Mouse (Mus musculus) limb, embryonic 14.5 days (tissue): ENCODE data around the gene Traf7. TPM values are rescaled to one million over a fixed set of nuclear protein-coding genes. Genes with fewer than 3 reads are reported as not detected.

Experiments
- ATAC-seq: fragments of 200-750 bp; cut with Nextera tagmentation; 2 replicates; pipeline ENCODE4 v1.8.0; 2017; ENCODE audit warnings: low read depth, moderate number of reproducible peaks, moderate TSS enrichment; ENCODE audit not compliant: low FRiP score
- DNase-seq: peaks from one replicate; pipeline ENCODE4 v3.0.0-alpha.2; 2015; ENCODE audit warnings: low spot score
- H3K27ac ChIP-seq: fragments of 300-500 bp; sonication (generic); replicated peaks from 2 replicates; pipeline ENCODE4 v1.5.1; 2014; ENCODE audit warnings: low read depth, mild to moderate bottlenecking, low read length, moderate library complexity, mixed read lengths
- H3K27me3 ChIP-seq: fragments of 300-500 bp; sonication (generic); 2 replicates; pipeline ENCODE4 v1.6.1; 2014; ENCODE audit warnings: low read length, mixed read lengths; ENCODE audit not compliant: control insufficient read depth, insufficient read depth
- H3K36me3 ChIP-seq: fragments of 300-500 bp; sonication (generic); 2 replicates; pipeline ENCODE4 v1.6.1; 2014; ENCODE audit warnings: mild to moderate bottlenecking, low read length, moderate library complexity, mixed read lengths; ENCODE audit not compliant: control insufficient read depth, insufficient read depth
- H3K4me1 ChIP-seq: fragments of 300-500 bp; sonication (generic); 2 replicates; pipeline ENCODE4 v1.6.1; 2014; ENCODE audit warnings: antibody characterized with exemption, low read length, mixed read lengths; ENCODE audit not compliant: control insufficient read depth, insufficient read depth
- H3K4me2 ChIP-seq: fragments of 300-500 bp; sonication (generic); replicated peaks from 2 replicates; pipeline ENCODE4 v1.6.1; 2014; ENCODE audit warnings: low read depth, mild to moderate bottlenecking, low read length, moderate library complexity; ENCODE audit not compliant: severe bottlenecking
- H3K4me3 ChIP-seq: fragments of 300-500 bp; sonication (generic); replicated peaks from 2 replicates; pipeline ENCODE4 v1.5.1; 2014; ENCODE audit warnings: low read length
- H3K9ac ChIP-seq: fragments of 300-500 bp; sonication (generic); 2 replicates; pipeline ENCODE4 v1.6.1; 2014; ENCODE audit warnings: mild to moderate bottlenecking, low read depth, low read length, moderate library complexity; ENCODE audit not compliant: severe bottlenecking
- H3K9me3 ChIP-seq: fragments of 300-500 bp; sonication (generic); 2 replicates; pipeline ENCODE4 v1.6.1; 2016; ENCODE audit warnings: low read length; ENCODE audit not compliant: control insufficient read depth
- POLR2A ChIP-seq: fragments of 200-500 bp; IDR thresholded peaks from 2 replicates; pipeline ENCODE4 v1.8.0; 2012; ENCODE audit warnings: inconsistent platforms, mild to moderate bottlenecking, moderate library complexity, borderline replicate concordance; ENCODE audit not compliant: insufficient read depth, insufficient read length; ENCODE audit errors: extremely low read depth
- WGBS: fragments of 180-500 bp; shearing (Covaris S2); extraction: QIAGEN DNeasy Blood & Tissue Kit; methylation state at CpG from one replicate; pipeline ENCODE4 v1.1.7; 2014; 5-methylcytosine and 5-hydroxymethylcytosine counted together
- polyA plus RNA-seq, 2 experiments: library from polyadenylated mRNA; depleted of rRNA in 1 of 2; stranded (reverse) in 1 of 2; unstranded in 1 of 2; fragments of >200 nt; fragmentation: Nextera tagmentation in 1 of 2; extraction: Ambion mirVana in 1 of 2; gene quantifications; 2 replicates each; pipeline versions ENCODE4 v1.2.1 to v1.2.3; 2012 to 2014

Gene Traf7
- polyA plus RNA-seq, 2 experiments: 81.3 to 308 TPM

- DNase-seq (no peak), ATAC-seq (no peak)
- H3K36me3 ChIP-seq: peaks cover 23% of the 10 kb centered on the region; the same call in 1 of the 2 replicates
- no peak overlapping the region for H3K27ac ChIP-seq
- H3K4me3 ChIP-seq: no peak overlapping the region
- WGBS: 93% methylated on average over 5 of the region's 5 CpGs
- no peak overlapping the region for H3K4me2 ChIP-seq
- no peak for TF ChIP-seq POLR2A
- peaks cover 21% of the 10 kb centered on the region for H3K4me1 ChIP-seq
- no peak overlapping the region for H3K9ac ChIP-seq
- no peaks in the 10 kb centered on the region for H3K9me3 ChIP-seq
- H3K27me3 ChIP-seq: no peaks in the 10 kb centered on the region
Measured at GRCm38 (mm10) chr17:24560301-24561028, 32.7 kb upstream of the Traf7 start.

- H3K27ac ChIP-seq: peak overlapping the region; percentile 86
- 0 out of 2 replicates have a peak overlapping the region, but pooled peaks have one; percentile 2 for H3K9ac ChIP-seq
- peak; percentile 54 for DNase-seq
Measured at GRCm38 (mm10) chr17:24559146-24559545, 31.4 kb upstream of the Traf7 start.

GRCm38 (mm10) chr17:24558600-24559099 is 30.9 kb upstream of the Traf7 start:
- Histone ChIP-seq H3K27me3 (no peaks in the 10 kb centered on the region), H3K4me2 (peak overlapping the region; percentile 34), H3K9ac (0 out of 2 replicates have a peak overlapping the region, but pooled peaks have one; percentile 2), H3K9me3 (no peaks in the 10 kb centered on the region), H3K36me3 (peaks cover 10% of the 10 kb centered on the region; the same call in 1 of the 2 replicates), H3K4me1 (peaks cover 21% of the 10 kb centered on the region), H3K4me3 (no peak overlapping the region), H3K27ac (peak overlapping the region; percentile 86)
- 32% methylated on average over 4 of the region's 4 CpGs for WGBS
- no peak for TF ChIP-seq POLR2A
- ATAC-seq: peak; percentile 32; the same call in 1 of the 2 replicates
- DNase-seq: peak; percentile 45

More at GRCm38 (mm10) chr17:24559146-24559545, 31.4 kb upstream of the Traf7 start:
- peak; percentile 73 for ATAC-seq
- no peak for TF ChIP-seq POLR2A
- WGBS: 44% methylated on average over 3 of the region's 3 CpGs
- H3K36me3 ChIP-seq: peaks cover 15% of the 10 kb centered on the region; the same call in 1 of the 2 replicates
- no peak overlapping the region for H3K4me3 ChIP-seq
- H3K9me3 ChIP-seq: no peaks in the 10 kb centered on the region
- H3K4me1 ChIP-seq: peaks cover 21% of the 10 kb centered on the region
- no peaks in the 10 kb centered on the region for H3K27me3 ChIP-seq
- H3K4me2 ChIP-seq: peak overlapping the region; percentile 34

GRCm38 (mm10) chr17:24557091-24557490 is 29.4 kb upstream of the Traf7 start:
- Histone ChIP-seq H3K4me1 (peaks cover 23% of the 10 kb centered on the region), H3K9ac (no peak overlapping the region), H3K4me3 (no peak overlapping the region), H3K36me3 (peaks cover 10% of the 10 kb centered on the region; the same call in 1 of the 2 replicates), H3K27me3 (no peaks in the 10 kb centered on the region), H3K4me2 (no peak overlapping the region), H3K27ac (0 out of 2 replicates have a peak overlapping the region, but pooled peaks have one; percentile 86), H3K9me3 (no peaks in the 10 kb centered on the region)
- DNase-seq (no peak), ATAC-seq (0 out of 2 replicates have a peak, but pooled peaks have one; percentile 14)
- no peak for TF ChIP-seq POLR2A
- 76% methylated on average over 7 of the region's 7 CpGs for whole genome bisulfite sequencing

- ATAC-seq: no peak
- Histone ChIP-seq H3K4me2 (peak overlapping the region; percentile 85), H3K27ac (peak overlapping the region; percentile 95)
Measured at GRCm38 (mm10) chr17:24551050-24551444, 23.3 kb upstream of the Traf7 start.

More at GRCm38 (mm10) chr17:24551050-24551444, 23.3 kb upstream of the Traf7 start:
- peaks cover 19% of the 10 kb centered on the region for H3K4me1 ChIP-seq
- DNase-seq: no peak
- H3K36me3 ChIP-seq: peaks cover 3% of the 10 kb centered on the region; the same call in 1 of the 2 replicates
- 22% methylated on average over 3 of the region's 3 CpGs for WGBS
- no peak for TF ChIP-seq POLR2A
- H3K9ac ChIP-seq: peak overlapping the region; percentile 78
- H3K27me3 ChIP-seq: no peaks in the 10 kb centered on the region
- H3K4me3 ChIP-seq: peak overlapping the region; percentile 69
- H3K9me3 ChIP-seq: no peaks in the 10 kb centered on the region
